Mouse (Mus musculus): ENCODE data around the gene Oit3. TPM values are rescaled to one million over a fixed set of nuclear protein-coding genes. Genes with fewer than 3 reads are reported as not detected.

Oit3 gene
- polyA plus RNA-seq, 1 experiment: not detected

DNA sequence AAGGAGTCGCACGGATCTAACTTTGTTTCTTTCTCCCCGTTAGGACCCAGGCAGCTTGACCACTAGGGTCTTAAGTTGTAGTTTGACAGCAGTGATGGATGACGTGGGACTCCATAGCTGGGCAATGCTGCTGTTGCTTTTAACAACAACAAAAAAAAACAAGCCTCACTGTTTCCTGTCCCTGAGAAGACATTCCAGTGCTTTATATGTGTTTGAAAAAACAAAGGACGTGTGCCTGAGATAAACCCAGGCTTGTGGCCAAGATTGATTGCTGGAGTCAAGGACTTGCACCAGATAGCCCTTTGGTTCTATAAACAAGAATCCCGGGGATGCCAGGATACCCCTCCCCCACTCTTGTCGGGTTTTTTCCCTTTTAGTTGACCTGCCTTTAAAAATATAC, 1.6 kb upstream of the Oit3 start:
- TF ChIP-seq GATA1 (IDR thresholded peaks at IDR 0.05; ENCODE audit: low read length): no peak

- no peak for TF ChIP-seq GATA1 (IDR thresholded peaks at IDR 0.05; ENCODE audit: low read length)
Measured at GRCm38 (mm10) chr10:59440177-59440576, 1.4 kb downstream of the Oit3 start.

- TF ChIP-seq GATA1 (IDR thresholded peaks at IDR 0.05; ENCODE audit: low read length): no peak
Measured at GRCm38 (mm10) chr10:59439508-59439931, 2.1 kb downstream of the Oit3 start.

DNA sequence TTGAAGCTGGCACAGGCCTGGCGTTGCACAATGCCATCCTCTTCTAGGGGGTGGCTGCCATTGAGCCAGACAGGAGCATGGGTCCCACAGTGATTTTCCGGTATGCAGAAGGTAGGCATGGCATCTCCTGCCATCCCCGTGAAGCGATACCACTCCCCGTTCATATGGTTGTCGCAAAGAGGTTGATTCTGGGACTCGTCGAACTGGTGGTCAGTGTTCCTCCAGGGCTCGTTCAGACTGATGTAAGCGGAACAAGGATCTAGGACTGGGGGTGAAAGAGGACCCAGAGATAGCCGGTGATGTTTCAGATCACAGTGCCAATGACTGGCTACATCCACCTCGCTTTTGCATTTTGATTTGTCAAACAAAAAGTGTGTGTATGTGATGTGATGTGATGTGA, 2.9 kb downstream of the Oit3 start:
- TF ChIP-seq GATA1 (IDR thresholded peaks at IDR 0.05; ENCODE audit: low read length): no peak

- TF ChIP-seq GATA1 (IDR thresholded peaks at IDR 0.05; ENCODE audit: low read length): no peak
Measured at GRCm38 (mm10) chr10:59435746-59436145, 5.8 kb downstream of the Oit3 start.

DNA sequence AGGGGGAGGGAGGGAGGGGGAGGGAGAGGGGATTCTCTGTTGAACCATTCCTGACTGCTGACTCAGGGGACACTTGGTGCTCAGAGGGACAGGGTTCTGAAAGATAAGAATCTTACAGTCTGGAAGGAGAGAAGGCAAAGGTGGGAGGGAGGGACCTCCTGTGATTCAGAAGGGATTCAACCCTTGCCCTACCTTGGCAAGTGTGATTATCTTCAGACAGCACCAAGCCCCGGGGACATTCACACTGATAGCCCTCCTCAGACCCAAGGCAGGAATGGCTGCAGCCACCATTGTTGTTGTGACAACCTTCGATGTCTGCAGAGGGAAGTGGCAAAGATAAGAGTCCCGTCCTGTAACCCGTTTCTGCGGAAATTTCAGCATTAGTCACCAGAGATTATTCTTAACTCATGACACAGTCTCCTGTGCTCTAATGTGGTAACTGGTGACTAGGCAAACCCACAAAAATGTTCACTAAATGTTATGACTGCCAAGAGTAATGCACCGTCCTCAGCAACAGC, 10.8 kb downstream of the Oit3 start:
- TF ChIP-seq GATA1 (IDR thresholded peaks at IDR 0.05; ENCODE audit: low read length): peak; percentile 30

- TF ChIP-seq GATA1 (IDR thresholded peaks at IDR 0.05; ENCODE audit: low read length): no peak
Measured at GRCm38 (mm10) chr10:59429448-59430135, 12.0 kb downstream of the Oit3 start.

GRCm38 (mm10) chr10:59426371-59426770, 15.2 kb downstream of the Oit3 start:
- no peak for TF ChIP-seq GATA1 (IDR thresholded peaks at IDR 0.05; ENCODE audit: low read length)

DNA sequence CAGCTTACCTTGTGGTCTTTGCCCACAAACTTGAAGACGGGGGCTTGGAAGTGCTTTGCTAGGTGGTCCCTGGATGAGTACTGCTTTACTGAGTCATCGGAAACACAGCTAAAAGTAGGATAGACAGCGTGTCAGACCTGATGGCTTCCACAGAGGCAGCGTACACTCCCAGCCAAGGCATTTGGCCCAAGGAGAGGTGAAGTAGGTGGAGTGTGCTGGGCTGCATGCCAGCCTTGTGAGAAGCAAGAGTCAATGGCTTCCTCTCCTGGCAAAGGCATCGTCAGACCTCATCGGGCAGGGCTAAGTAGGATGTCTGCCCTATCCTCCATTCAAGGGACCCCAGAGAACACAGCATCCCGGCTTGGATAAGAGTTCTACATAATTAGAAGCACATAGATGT, 16.2 kb downstream of the Oit3 start:
- TF ChIP-seq GATA1 (IDR thresholded peaks at IDR 0.05; ENCODE audit: low read length): no peak

GRCm38 (mm10) chr10:59424453-59424852, 17.1 kb downstream of the Oit3 start:
- no peak for TF ChIP-seq GATA1 (IDR thresholded peaks at IDR 0.05; ENCODE audit: low read length)

GRCm38 (mm10) chr10:59419516-59419915, 22.1 kb downstream of the Oit3 start:
- TF ChIP-seq GATA1 (IDR thresholded peaks at IDR 0.05; ENCODE audit: low read length): no peak

DNA sequence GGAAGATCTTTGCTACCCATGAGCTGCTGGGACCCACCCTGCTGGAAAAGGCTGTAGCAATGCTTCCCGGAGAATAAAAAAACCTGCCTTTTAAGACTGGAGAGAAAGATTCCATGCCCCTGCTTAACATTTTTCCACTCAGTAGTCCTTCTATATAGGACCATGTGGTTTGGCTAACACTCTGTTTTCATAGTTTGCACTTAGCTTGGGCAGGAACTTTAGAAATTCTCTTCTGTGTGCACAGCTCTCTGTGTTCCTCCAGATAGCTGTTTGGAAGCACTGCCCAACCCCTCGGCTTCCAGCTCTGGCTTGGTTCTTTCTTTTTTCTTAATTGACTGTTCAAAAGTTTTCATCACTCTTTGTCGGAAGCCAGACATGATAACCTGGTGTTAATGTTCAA, 25.0 kb downstream of the Oit3 start:
- TF ChIP-seq GATA1 (IDR thresholded peaks at IDR 0.05; ENCODE audit: low read length): no peak

- TF ChIP-seq GATA1 (IDR thresholded peaks at IDR 0.05; ENCODE audit: low read length): no peak
Measured at GRCm38 (mm10) chr10:59413711-59414110, 27.9 kb downstream of the Oit3 start.

- no peak for TF ChIP-seq GATA1 (IDR thresholded peaks at IDR 0.05; ENCODE audit: low read length)
Measured at GRCm38 (mm10) chr10:59410264-59410663, 31.3 kb downstream of the Oit3 start.

GRCm38 (mm10) chr10:59408499-59408898, 33.1 kb downstream of the Oit3 start:
- TF ChIP-seq GATA1 (IDR thresholded peaks at IDR 0.05; ENCODE audit: low read length): no peak

- no peak for TF ChIP-seq GATA1 (IDR thresholded peaks at IDR 0.05; ENCODE audit: low read length)
Measured at GRCm38 (mm10) chr10:59403793-59404149, 37.8 kb downstream of the Oit3 start.
